Mouse (Mus musculus) adrenal gland, adult 8-10 months (tissue): ENCODE results near the gene Obsl1. TPM values are rescaled to one million over a fixed set of nuclear protein-coding genes. Genes with fewer than 3 reads are reported as not detected.

Source experiments
- total RNA-seq, 4 experiments: library from RNA; stranded (reverse); gene quantifications; 2 replicates each; pipeline ENCODE4 v1.2.4; 2022

The Obsl1 gene
- total RNA-seq, 4 experiments from 2014 or later: 71.0 to 109 (median 87.5) TPM

Other genes starting within 250 kb of the Obsl1 start
- 10 to 100 TPM; 59.0 to 80.7 (median 66.5) TPM for gene Ptprn, start 241.9 kb downstream of the Obsl1 start, total RNA-seq
- gene Resp18, start 228.0 kb downstream of the Obsl1 start, total RNA-seq: 100 to 1,000 TPM; 143 to 279 (median 188) TPM
- gene Dnpep, start 188.5 kb downstream of the Obsl1 start, total RNA-seq: 100 to 1,000 TPM; 101 to 112 (median 104) TPM
- gene Des, start 146.1 kb downstream of the Obsl1 start, total RNA-seq: 10 to 100 TPM; 13.3 to 16.4 (median 15.6) TPM
- gene Speg, start 131.2 kb downstream of the Obsl1 start, total RNA-seq: 10 to 100 TPM; 13.7 to 32.9 (median 22.2) TPM
- 100 to 1,000 TPM in 1 of 4 experiments, 10 to 100 TPM in 3; 56.5 to 103 (median 92.0) TPM for gene Gmppa, start 70.5 kb downstream of the Obsl1 start, total RNA-seq
- gene Asic4, start 56.0 kb downstream of the Obsl1 start, total RNA-seq: 10 to 100 TPM in 2 of 4 experiments, 1 to 10 TPM in 2; 4.9 to 11.1 (median 8.4) TPM
- 10 to 100 TPM; 56.6 to 72.7 (median 67.0) TPM for gene Chpf, start 27.1 kb downstream of the Obsl1 start, total RNA-seq
- gene Tmem198, start 26.9 kb downstream of the Obsl1 start, total RNA-seq: 1 to 10 TPM; 2.5 to 5.8 (median 3.0) TPM
- gene Inha, start 625 bp upstream of the Obsl1 start, total RNA-seq: 10 to 100 TPM; 22.8 to 56.9 (median 34.3) TPM
- 10 to 100 TPM; 19.1 to 34.9 (median 31.3) TPM for gene Stk11ip, start 15.1 kb upstream of the Obsl1 start, total RNA-seq
- gene Slc4a3, start 39.8 kb upstream of the Obsl1 start, total RNA-seq: 100 to 1,000 TPM; 124 to 271 (median 199) TPM